Mouse (Mus musculus) kidney, adult 2 months (tissue): ENCODE measurements at regions not wholly inside any gene's neighbourhood (a gene's known extent, or its start where the extent isn't known, plus 50 kb on each side); places are given as distances from the start of the nearest gene placed in this dataset.

Experiments used
- DNase-seq: peaks from one replicate; pipeline ENCODE4 v3.0.0; 2021
- H3K27ac ChIP-seq: fragments of 200-500 bp; 2 replicates; pipeline ENCODE4 v1.5.1; 2012; ENCODE audit warnings: low read depth, low read length, control low read depth, inconsistent platforms; ENCODE audit not compliant: insufficient read depth
- H3K27me3 ChIP-seq: fragments of 200-500 bp; replicated peaks from 2 replicates; pipeline ENCODE4 v1.6.1; 2012; ENCODE audit warnings: mild to moderate bottlenecking, moderate library complexity, low read length, inconsistent platforms; ENCODE audit not compliant: control insufficient read depth, insufficient read depth
- H3K36me3 ChIP-seq: fragments of 200-500 bp; 2 replicates; pipeline ENCODE4 v1.6.1; 2012; ENCODE audit warnings: mild to moderate bottlenecking, moderate library complexity, low read length, inconsistent platforms; ENCODE audit not compliant: control insufficient read depth, insufficient read depth
- H3K4me1 ChIP-seq: fragments of 200-500 bp; 2 replicates; pipeline ENCODE4 v1.6.1; 2011; ENCODE audit warnings: low read length; ENCODE audit not compliant: control insufficient read depth, insufficient read depth
- H3K4me3 ChIP-seq: fragments of 200-500 bp; 2 replicates; pipeline ENCODE4 v1.5.1; 2011; ENCODE audit warnings: mild to moderate bottlenecking, low read depth, low read length, control low read depth; ENCODE audit not compliant: insufficient read depth
- CTCF ChIP-seq: fragments of 200-500 bp; conservative IDR thresholded peaks from 2 replicates; pipeline ENCODE4 v1.5.1; 2011; ENCODE audit warnings: low read depth, mild to moderate bottlenecking, control low read depth, low read length, moderate library complexity, mixed read lengths; ENCODE audit not compliant: insufficient read depth, insufficient read length
- POLR2A ChIP-seq: fragments of 200-500 bp; IDR thresholded peaks from one replicate; pipeline ENCODE4 v1.6.1; 2011; ENCODE audit warnings: low read depth, low read length, control low read depth
- WGBS: fragments of 180-500 bp; shearing (Covaris S2); methylation state at CpG from one replicate; pipeline ENCODE4 v1.1.7; 2018; 5-methylcytosine and 5-hydroxymethylcytosine counted together

DNA sequence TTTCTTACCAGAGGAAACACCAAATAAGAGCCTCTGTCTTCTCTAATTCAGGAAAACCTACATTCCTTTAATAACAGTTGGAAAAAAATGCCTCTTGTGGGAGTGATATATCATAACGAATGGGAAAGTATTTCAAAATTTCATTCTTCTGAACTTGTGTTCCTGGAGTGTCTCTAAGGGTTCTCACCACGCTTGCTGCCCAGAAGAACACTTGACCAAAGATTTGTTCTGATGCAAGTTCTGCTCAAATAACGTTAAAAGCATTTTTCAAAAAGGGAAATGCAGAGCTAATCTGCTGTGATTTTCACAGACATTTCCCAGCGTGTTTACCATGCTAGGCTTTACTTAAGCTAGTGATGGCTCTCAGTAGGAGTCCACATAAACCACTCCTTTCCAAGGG lies 329.8 kb upstream of the Hsf2 start:
- TF ChIP-seq CTCF (no peak), POLR2A (no peak)
- no peak for DNase-seq
- H3K4me3 ChIP-seq, result no peak overlapping the region
- 68% methylated on average over 4 of the region's 4 CpGs for WGBS
- H3K27ac ChIP-seq, result no peak overlapping the region
- no peaks in the 10 kb centered on the region for H3K4me1 ChIP-seq
- no peaks in the 10 kb centered on the region for H3K36me3 ChIP-seq
- H3K27me3 ChIP-seq, result no peaks in the 10 kb centered on the region

DNA sequence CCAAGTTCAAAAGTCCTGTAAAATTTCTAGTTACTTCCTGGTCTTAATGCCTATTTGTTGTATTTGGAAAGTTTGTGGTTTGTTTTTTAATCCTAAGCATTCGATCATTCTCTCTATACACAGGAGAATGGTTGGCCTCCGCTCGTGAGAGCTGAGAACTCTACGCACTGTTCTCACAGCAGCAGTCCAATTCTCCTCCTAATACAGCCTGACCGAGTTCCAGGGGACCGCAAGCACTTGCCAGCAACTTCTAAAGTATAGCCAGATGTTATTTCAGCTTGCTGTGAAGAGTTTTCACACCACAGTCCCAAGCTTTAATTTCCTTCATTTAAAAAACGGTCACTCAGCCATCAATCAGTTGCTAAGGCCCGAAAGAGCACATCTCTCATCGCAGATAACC lies 329.3 kb upstream of the Hsf2 start:
- no peaks in the 10 kb centered on the region for H3K27me3 ChIP-seq
- H3K27ac ChIP-seq, result no peak overlapping the region
- DNase-seq, result no peak
- WGBS, result 70% methylated on average over 9 of the region's 9 CpGs
- H3K4me3 ChIP-seq, result no peak overlapping the region
- TF ChIP-seq POLR2A (no peak), CTCF (no peak)
- no peaks in the 10 kb centered on the region for H3K36me3 ChIP-seq
- no peaks in the 10 kb centered on the region for H3K4me1 ChIP-seq

DNA sequence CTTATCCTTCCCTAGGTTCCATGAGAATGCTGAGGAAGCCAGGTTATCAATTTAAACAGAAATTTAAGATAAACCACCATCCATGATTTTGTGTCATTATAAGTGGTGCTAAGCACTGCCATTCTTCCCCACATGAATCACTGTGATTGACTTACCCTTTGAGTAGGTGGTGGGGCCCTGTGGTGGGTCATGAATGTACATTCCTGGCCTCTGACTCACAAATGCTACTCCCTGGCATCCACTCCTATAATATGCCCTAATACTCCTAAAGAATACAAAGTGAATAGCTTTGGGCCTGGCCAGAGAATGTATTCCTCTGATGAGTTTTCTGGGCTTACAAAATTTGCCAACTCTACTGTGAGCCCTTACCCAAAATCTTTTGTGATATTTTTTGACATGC lies 325.6 kb upstream of the Hsf2 start:
- no peak for DNase-seq
- Histone ChIP-seq H3K27ac (no peak overlapping the region), H3K4me1 (no peaks in the 10 kb centered on the region), H3K4me3 (no peak overlapping the region), H3K27me3 (no peaks in the 10 kb centered on the region), H3K36me3 (no peaks in the 10 kb centered on the region)
- TF ChIP-seq CTCF (no peak), POLR2A (no peak)

DNA sequence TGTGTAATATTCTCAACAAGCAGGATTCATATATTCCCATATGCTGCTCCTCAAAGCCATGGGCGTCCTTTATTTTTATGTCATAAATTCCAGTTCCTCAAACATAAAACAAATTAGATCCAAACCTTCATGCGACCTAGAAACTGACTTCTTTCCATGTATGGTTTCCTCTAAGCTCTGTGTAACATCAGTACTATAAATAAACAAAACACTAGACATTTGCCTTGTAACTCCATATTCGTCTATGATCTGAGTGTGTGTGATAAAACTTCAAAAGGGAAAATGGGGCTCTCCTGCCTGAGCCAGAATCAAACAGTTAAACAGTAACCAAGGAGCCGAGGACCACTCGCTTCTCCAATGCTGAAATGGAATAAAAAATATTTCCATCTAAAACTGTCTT lies 322.8 kb upstream of the Hsf2 start:
- DNase-seq, result no peak
- TF ChIP-seq CTCF, result no peak
- no peak for TF ChIP-seq POLR2A
- whole genome bisulfite sequencing, result 50% methylated on average over 5 of the region's 5 CpGs

DNA sequence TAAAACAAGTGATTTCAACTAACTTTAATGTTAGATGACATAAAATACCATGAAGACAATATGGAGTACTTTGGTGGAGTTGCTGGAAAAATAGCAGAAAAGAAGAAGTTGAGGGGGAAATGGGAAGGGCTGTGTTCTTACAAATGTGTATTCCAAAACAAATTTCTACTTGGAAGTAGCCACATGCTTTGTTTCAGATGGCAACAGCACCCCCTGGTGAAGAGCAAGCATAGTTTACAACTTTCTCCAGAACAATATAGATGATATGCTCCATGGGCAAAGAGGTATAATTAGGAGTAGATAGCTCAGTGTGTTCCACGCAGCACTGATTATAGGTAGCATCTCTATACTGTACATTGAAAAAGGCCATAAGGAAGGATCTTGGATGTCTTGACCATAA lies 302.6 kb upstream of the Hsf2 start:
- WGBS, result 45% methylated on average over 1 of the region's 1 CpGs
- no peaks in the 10 kb centered on the region for H3K27me3 ChIP-seq
- DNase-seq, result peak; percentile 12
- H3K4me1 ChIP-seq, result no peaks in the 10 kb centered on the region
- no peak overlapping the region for H3K27ac ChIP-seq
- no peak for TF ChIP-seq CTCF
- no peak overlapping the region for H3K4me3 ChIP-seq
- H3K36me3 ChIP-seq, result no peaks in the 10 kb centered on the region

More for the DNA sequence above, 322.8 kb upstream of the Hsf2 start:
- Histone ChIP-seq H3K4me3 (no peak overlapping the region), H3K27ac (no peak overlapping the region), H3K27me3 (no peaks in the 10 kb centered on the region), H3K36me3 (no peaks in the 10 kb centered on the region), H3K4me1 (no peaks in the 10 kb centered on the region)

DNA sequence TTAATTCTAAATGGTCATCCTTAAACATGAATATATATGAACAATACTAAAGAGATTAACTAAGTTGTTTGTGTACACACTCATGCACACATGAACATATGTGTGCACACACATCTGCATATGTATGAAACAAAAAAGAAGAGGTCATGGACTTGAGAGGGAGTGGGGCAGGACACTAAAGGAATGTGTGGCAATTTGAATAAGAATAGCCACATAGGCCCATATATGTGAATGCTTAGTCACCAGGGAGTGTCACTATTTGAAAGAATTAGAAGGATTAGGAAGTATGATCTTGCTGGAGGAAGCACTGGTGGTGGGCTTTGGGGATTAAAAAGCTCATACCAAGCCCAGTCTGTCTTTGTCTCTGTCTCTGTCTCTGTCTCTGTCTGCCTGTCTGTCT lies 275.5 kb upstream of the Hsf2 start:
- no peak overlapping the region for H3K4me3 ChIP-seq
- no peaks in the 10 kb centered on the region for H3K36me3 ChIP-seq
- TF ChIP-seq CTCF (no peak), POLR2A (no peak)
- H3K27ac ChIP-seq, result no peak overlapping the region
- no peaks in the 10 kb centered on the region for H3K4me1 ChIP-seq
- DNase-seq, result no peak
- H3K27me3 ChIP-seq, result no peaks in the 10 kb centered on the region

DNA sequence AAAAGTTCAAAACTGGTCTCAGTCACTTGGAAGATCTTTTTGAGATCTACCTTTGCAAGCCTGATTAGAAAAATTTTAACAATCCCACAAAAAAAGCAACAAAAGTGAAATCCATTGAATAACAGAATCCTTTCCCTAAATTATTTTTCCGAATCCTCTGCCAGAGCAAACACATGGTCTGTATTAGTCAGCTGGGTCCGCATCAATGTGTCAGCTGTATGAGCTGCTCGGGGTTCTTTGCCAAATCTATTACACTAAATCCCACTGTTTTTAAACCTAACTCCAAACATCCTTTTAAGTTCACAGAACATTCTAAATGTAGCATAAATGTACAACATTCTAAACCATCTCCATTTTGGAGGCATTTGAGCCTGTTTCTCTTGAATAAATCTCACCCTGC lies 255.1 kb upstream of the Hsf2 start:
- Histone ChIP-seq H3K27me3 (no peaks in the 10 kb centered on the region), H3K36me3 (no peaks in the 10 kb centered on the region), H3K27ac (no peak overlapping the region), H3K4me1 (no peaks in the 10 kb centered on the region), H3K4me3 (no peak overlapping the region)
- no peak for TF ChIP-seq CTCF
- TF ChIP-seq POLR2A, result no peak
- DNase-seq, result no peak
- WGBS, result 70% methylated on average over 3 of the region's 3 CpGs

DNA sequence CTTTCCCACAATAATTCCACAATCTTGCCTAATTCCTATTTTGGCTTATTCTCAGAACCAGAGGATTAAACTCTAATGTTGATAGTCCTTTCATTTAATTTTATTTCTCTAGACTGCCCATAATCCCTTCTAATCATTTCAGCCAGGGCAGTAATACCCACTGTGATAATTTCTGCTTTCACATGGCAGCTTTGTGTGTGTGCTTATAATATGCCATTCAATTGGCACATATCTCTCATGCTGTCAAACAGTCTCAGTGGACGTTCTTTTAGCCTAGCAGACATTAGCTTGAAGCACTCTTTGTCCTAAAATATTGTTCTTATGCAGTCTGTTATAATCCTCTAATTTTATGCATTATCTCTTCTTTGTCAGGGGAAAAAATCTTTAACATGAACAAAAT lies 205.0 kb upstream of the Hsf2 start:
- no peak for DNase-seq
- no peak overlapping the region for H3K4me3 ChIP-seq
- 70% methylated on average over 1 of the region's 1 CpGs for WGBS
- H3K27ac ChIP-seq, result no peak overlapping the region
- no peaks in the 10 kb centered on the region for H3K4me1 ChIP-seq
- TF ChIP-seq POLR2A (no peak), CTCF (no peak)
- no peaks in the 10 kb centered on the region for H3K27me3 ChIP-seq
- no peaks in the 10 kb centered on the region for H3K36me3 ChIP-seq
